Mouse (Mus musculus): ENCODE measurements around the gene Zfp523. TPM values are rescaled to one million over a fixed set of nuclear protein-coding genes. Genes with fewer than 3 reads are reported as not detected.

The Zfp523 gene
- total and polyA plus RNA-seq, 3 experiments, result 29.5 to 53.0 TPM; not detected in 1

GRCm38 (mm10) chr17:28201982-28202381 is 25.1 kb downstream of the Zfp523 start:
- H3K4me1 ChIP-seq (ENCODE audit: control insufficient read depth in 1 of 2, insufficient read depth in 2 of 2, low read length in 2 of 2), result peaks cover 6 to 10% of the 10 kb centered on the region in 2 experiments

GRCm38 (mm10) chr17:28204052-28204720 is 27.3 kb downstream of the Zfp523 start:
- Histone ChIP-seq H3K9ac (ENCODE audit: control insufficient read depth, low read depth, low read length, poor library complexity, severe bottlenecking) (no peak overlapping the region), H3K4me1 (ENCODE audit: control insufficient read depth in 1 of 2, insufficient read depth in 2 of 2, low read length in 2 of 2) (peaks cover 6 to 14% of the 10 kb centered on the region in 2 experiments), H3K4me3 (ENCODE audit: control insufficient read depth in 1 of 2, insufficient read depth in 1 of 2, low read depth in 2 of 2, low read length in 2 of 2) (no peak overlapping the region), H3K79me2 (ENCODE audit: control insufficient read depth, insufficient read depth, low read length, poor library complexity) (peaks cover 19% of the 10 kb centered on the region), H3K27ac (ENCODE audit: control insufficient read depth, low read depth, low read length) (no peak overlapping the region), H3K36me3 (ENCODE audit: control insufficient read depth in 1 of 2, insufficient read depth in 2 of 2, low read length in 2 of 2) (peaks cover 0 to 10% of the 10 kb centered on the region in 2 experiments; a peak in 2 of 4 replicates), H3K27me3 (ENCODE audit: control insufficient read depth in 1 of 2, insufficient read depth in 2 of 2, low read length in 2 of 2) (no peaks in the 10 kb centered on the region), H3K9me3 (replicated peaks; ENCODE audit: insufficient read depth, low read length) (no peaks in the 10 kb centered on the region)
- peak; percentile 82 for DNase-seq (ENCODE audit: low read depth, low spot score)
- TF ChIP-seq MYC (IDR thresholded peaks at IDR 0.05; ENCODE audit: low read depth, low read length) (no peak), RAD21 (IDR thresholded peaks at IDR 0.05; ENCODE audit: low read depth, low read length) (peak; percentile 75), USF1 (IDR thresholded peaks at IDR 0.05; ENCODE audit: low read depth, low read length) (no peak), CTCF (IDR thresholded peaks at IDR 0.05 in 2 of 3, conservative IDR thresholded peaks at IDR 0.05 in 1 of 3; ENCODE audit: control insufficient read depth in 1 of 3, insufficient read depth in 1 of 3, low read depth in 2 of 3, low read length in 3 of 3, poor library complexity in 1 of 3, severe bottlenecking in 1 of 3) (peak; percentile 91 to 97 (median 93)), EP300 (IDR thresholded peaks at IDR 0.05; ENCODE audit: low read depth in 1 of 2, low read length in 2 of 2) (no peak), ZC3H11A (IDR thresholded peaks at IDR 0.05; ENCODE audit: low read depth, low read length) (peak; percentile 62), USF2 (IDR thresholded peaks at IDR 0.05; ENCODE audit: borderline replicate concordance in 1 of 2, insufficient read depth in 1 of 2, low read depth in 1 of 2, low read length in 2 of 2) (no peak), SMC3 (IDR thresholded peaks at IDR 0.05; ENCODE audit: low read depth, low read length) (peak; percentile 78)

More at GRCm38 (mm10) chr17:28201982-28202381, 25.1 kb downstream of the Zfp523 start:
- Histone ChIP-seq H3K9ac (ENCODE audit: control insufficient read depth, low read depth, low read length, poor library complexity, severe bottlenecking) (no peak overlapping the region), H3K27ac (ENCODE audit: control insufficient read depth, low read depth, low read length) (no peak overlapping the region), H3K79me2 (ENCODE audit: control insufficient read depth, insufficient read depth, low read length, poor library complexity) (no peaks in the 10 kb centered on the region; the same call in 1 of the 2 replicates), H3K27me3 (ENCODE audit: control insufficient read depth in 1 of 2, insufficient read depth in 2 of 2, low read length in 2 of 2) (no peaks in the 10 kb centered on the region), H3K36me3 (ENCODE audit: control insufficient read depth in 1 of 2, insufficient read depth in 2 of 2, low read length in 2 of 2) (peaks cover 0 to 8% of the 10 kb centered on the region in 2 experiments; a peak in 2 of 4 replicates), H3K9me3 (replicated peaks; ENCODE audit: insufficient read depth, low read length) (no peaks in the 10 kb centered on the region), H3K4me3 (ENCODE audit: control insufficient read depth in 1 of 2, insufficient read depth in 1 of 2, low read depth in 2 of 2, low read length in 2 of 2) (no peak overlapping the region)
- no peak for TF ChIP-seq CTCF (IDR thresholded peaks at IDR 0.05 in 2 of 3, conservative IDR thresholded peaks at IDR 0.05 in 1 of 3; ENCODE audit: control insufficient read depth in 1 of 3, insufficient read depth in 1 of 3, low read depth in 2 of 3, low read length in 3 of 3, poor library complexity in 1 of 3, severe bottlenecking in 1 of 3)
- TF ChIP-seq MAX (IDR thresholded peaks at IDR 0.05; ENCODE audit: low read length), result no peak
- no peak for TF ChIP-seq TBP (IDR thresholded peaks at IDR 0.05; ENCODE audit: low read depth, low read length)
- TF ChIP-seq NELFE (IDR thresholded peaks at IDR 0.05; ENCODE audit: low read depth, low read length), result no peak
- TF ChIP-seq EP300 (IDR thresholded peaks at IDR 0.05; ENCODE audit: low read depth in 1 of 2, low read length in 2 of 2), result no peak
- no peak for DNase-seq (ENCODE audit: low read depth, low spot score)

GRCm38 (mm10) chr17:28205443-28205842 is 28.5 kb downstream of the Zfp523 start:
- Histone ChIP-seq H3K9me3 (replicated peaks; ENCODE audit: insufficient read depth, low read length) (no peaks in the 10 kb centered on the region), H3K4me1 (ENCODE audit: control insufficient read depth in 1 of 2, insufficient read depth in 2 of 2, low read length in 2 of 2) (peaks cover 6 to 14% of the 10 kb centered on the region in 2 experiments), H3K79me2 (ENCODE audit: control insufficient read depth, insufficient read depth, low read length, poor library complexity) (peaks cover 27% of the 10 kb centered on the region), H3K27ac (ENCODE audit: control insufficient read depth, low read depth, low read length) (no peak overlapping the region), H3K9ac (ENCODE audit: control insufficient read depth, low read depth, low read length, poor library complexity, severe bottlenecking) (no peak overlapping the region), H3K4me3 (ENCODE audit: control insufficient read depth in 1 of 2, insufficient read depth in 1 of 2, low read depth in 2 of 2, low read length in 2 of 2) (no peak overlapping the region), H3K27me3 (ENCODE audit: control insufficient read depth in 1 of 2, insufficient read depth in 2 of 2, low read length in 2 of 2) (no peaks in the 10 kb centered on the region), H3K36me3 (ENCODE audit: control insufficient read depth in 1 of 2, insufficient read depth in 2 of 2, low read length in 2 of 2) (peaks cover 0 to 10% of the 10 kb centered on the region in 2 experiments; a peak in 2 of 4 replicates)
- no peak for DNase-seq (ENCODE audit: low read depth, low spot score)
- TF ChIP-seq CTCF (IDR thresholded peaks at IDR 0.05 in 2 of 3, conservative IDR thresholded peaks at IDR 0.05 in 1 of 3; ENCODE audit: control insufficient read depth in 1 of 3, insufficient read depth in 1 of 3, low read depth in 2 of 3, low read length in 3 of 3, poor library complexity in 1 of 3, severe bottlenecking in 1 of 3) (no peak), NRF1 (IDR thresholded peaks at IDR 0.05; ENCODE audit: insufficient read depth, low read depth, low read length, poor library complexity, severe bottlenecking) (no peak), JUND (IDR thresholded peaks at IDR 0.05; ENCODE audit: low read depth, low read length) (no peak), TAL1 (IDR thresholded peaks at IDR 0.05; ENCODE audit: low read length) (no peak), ELF1 (IDR thresholded peaks at IDR 0.05; ENCODE audit: low read depth, low read length) (no peak), USF1 (IDR thresholded peaks at IDR 0.05; ENCODE audit: low read depth, low read length) (no peak), CHD1 (IDR thresholded peaks at IDR 0.05; ENCODE audit: low read depth, low read length) (no peak), ZMIZ1 (IDR thresholded peaks at IDR 0.05; ENCODE audit: low read depth, low read length) (no peak), ETS1 (IDR thresholded peaks at IDR 0.05; ENCODE audit: low read depth, low read length) (no peak), MYB (IDR thresholded peaks at IDR 0.05; ENCODE audit: low read depth, low read length) (no peak), MXI1 (IDR thresholded peaks at IDR 0.05; ENCODE audit: low read depth, low read length) (no peak), GABPA (IDR thresholded peaks at IDR 0.05; ENCODE audit: low read depth, low read length) (no peak)
